Mouse (Mus musculus) left cerebral cortex, postnatal 36 days (tissue): ENCODE measurements around the gene Rabggta. TPM values are rescaled to one million over a fixed set of nuclear protein-coding genes. Genes with fewer than 3 reads are reported as not detected.
A peak's percentile ranks its signal among the peaks of the same experiment; 100 is the strongest.

Experiments used
- DNase-seq, 2 experiments: peaks; one replicate each; pipeline ENCODE4 v3.0.0; 2021 to 2022; ENCODE audit warnings: low spot score in 2 of 2, mixed read lengths in 1 of 2
- intact Hi-C: fragments of 180-260 bp; cut with DNase I; formaldehyde crosslinking; loops from one replicate; pipeline ENCODE4 v1.15.1; 2025
- total RNA-seq, 2 experiments: library from RNA; stranded (reverse); gene quantifications; 2 replicates each; pipeline ENCODE4 v1.2.3; 2021

Gene Rabggta
- total RNA-seq, 2 experiments from 2014 or later: 50.6 to 50.9 TPM

GRCm38 (mm10) chr14:55735334-55735733, 13.3 kb upstream of the Rabggta start:
- intact Hi-C loops: no loop called here
- no peak for DNase-seq

- intact Hi-C loops: no loop called here
- DNase-seq: no peak
These were observed 12.8 kb upstream of the Rabggta start for GRCm38 (mm10) chr14:55734869-55735268.

- intact Hi-C loops: no loop called here
- no peak for DNase-seq
These were observed 11.8 kb upstream of the Rabggta start for GRCm38 (mm10) chr14:55733889-55734288.

GRCm38 (mm10) chr14:55730531-55731032, 8.5 kb upstream of the Rabggta start:
- DNase-seq: no peak
- intact Hi-C loops: no loop called here

GRCm38 (mm10) chr14:55730116-55730515, 8.1 kb upstream of the Rabggta start:
- no peak for DNase-seq
- intact Hi-C loops: no loop called here

GRCm38 (mm10) chr14:55727889-55728685, 6.0 kb upstream of the Rabggta start:
- intact Hi-C loops: no loop called here
- DNase-seq: no peak

GRCm38 (mm10) chr14:55726261-55726660, 4.2 kb upstream of the Rabggta start:
- intact Hi-C loops: no loop called here
- no peak for DNase-seq

GRCm38 (mm10) chr14:55724411-55724871, 2.4 kb upstream of the Rabggta start:
- DNase-seq: no peak
- intact Hi-C loops: no loop called here

- intact Hi-C loops: loop anchor here (2.0 kb wide), 1 partner anchor 41 kb away; no protein-coding TSS in a partner anchor
- no peak for DNase-seq
These were observed 1.4 kb upstream of the Rabggta start for GRCm38 (mm10) chr14:55723433-55723832.

GRCm38 (mm10) chr14:55722438-55722945, 429 bp upstream of the Rabggta start:
- no peak for DNase-seq
- intact Hi-C loops: loop anchor here (2.0 kb wide), 1 partner anchor 40 kb away; no protein-coding TSS in a partner anchor

- intact Hi-C loops: no loop called here
- DNase-seq: no peak
These were observed 987 bp downstream of the Rabggta start for GRCm38 (mm10) chr14:55721076-55721475.

GRCm38 (mm10) chr14:55720666-55721065, 1.4 kb downstream of the Rabggta start:
- no peak for DNase-seq
- intact Hi-C loops: no loop called here

GRCm38 (mm10) chr14:55719737-55720136, 2.3 kb downstream of the Rabggta start:
- DNase-seq: peak in 1 of 2 experiments; percentile 11
- intact Hi-C loops: no loop called here

- no peak for DNase-seq
- intact Hi-C loops: no loop called here
These were observed 5.2 kb downstream of the Rabggta start for GRCm38 (mm10) chr14:55716884-55717283.

- intact Hi-C loops: no loop called here
- DNase-seq: no peak
These were observed 5.8 kb downstream of the Rabggta start for GRCm38 (mm10) chr14:55716271-55716670.

GRCm38 (mm10) chr14:55714893-55715292, 7.2 kb downstream of the Rabggta start:
- DNase-seq: no peak
- intact Hi-C loops: no loop called here

- DNase-seq: no peak
- intact Hi-C loops: no loop called here
These were observed 8.3 kb downstream of the Rabggta start, which contains the start of gene Tgm1 for GRCm38 (mm10) chr14:55713729-55714122. Tgm1 (minus strand) TSS chr14:55713926.

- intact Hi-C loops: no loop called here
- DNase-seq: no peak
These were observed 8.9 kb downstream of the Rabggta start for GRCm38 (mm10) chr14:55713007-55713728.

- intact Hi-C loops: no loop called here
- DNase-seq: no peak
These were observed 10.3 kb downstream of the Rabggta start for GRCm38 (mm10) chr14:55711786-55712185.

- DNase-seq: no peak
- intact Hi-C loops: no loop called here
These were observed 12.6 kb downstream of the Rabggta start for GRCm38 (mm10) chr14:55709509-55709908.
